22 mouse cellular contexts compared by ENCODE assay signal in genomic region chr9:110915466-110915865, GRCm38 (mm10). TPM values are rescaled to one million over a fixed set of nuclear protein-coding genes. Genes with fewer than 3 reads are reported as not detected.
"Had no signal": no experiment of that assay in that cellular context is flagged by ENCODE, and none has a peak within 500 bp of the region (broad histone marks: within the 10 kb centered on the region; RNA-seq: fewer than 3 reads in every experiment).

No protein-coding gene starts in this region.

- DNase-seq: kidney, adult 18-20 months; kidney, postnatal 14 days; lung, embryonic 14.5 days; lung, postnatal 10 days; lung, postnatal 4 days; right cerebral cortex, postnatal 14 days had no signal

- ATAC-seq: intestine, embryonic 15.5 days; liver, embryonic 12.5 days had no signal

- H3K36me3 ChIP-seq: intestine, embryonic 15.5 days; limb, embryonic 15.5 days; liver, embryonic 12.5 days; midbrain, embryonic 12.5 days had no signal

- H3K27ac ChIP-seq: intestine, embryonic 15.5 days; limb, embryonic 15.5 days; liver, embryonic 12.5 days; midbrain, embryonic 12.5 days; stomach, postnatal 0 days had no signal

- H3K4me1 ChIP-seq: intestine, embryonic 15.5 days; limb, embryonic 15.5 days; liver, embryonic 12.5 days; midbrain, embryonic 12.5 days had no signal

- H3K4me3 ChIP-seq: intestine, embryonic 15.5 days; limb, embryonic 15.5 days; liver, embryonic 12.5 days; megakaryocyte, embryonic 14.5 days; midbrain, embryonic 12.5 days had no signal

- H3K27me3 ChIP-seq: intestine, embryonic 15.5 days; limb, embryonic 15.5 days; liver, embryonic 12.5 days; midbrain, embryonic 12.5 days had no signal

RNA-seq across cellular contexts. Expression of gene Fam240a, which starts 1.2 kb away (rescaled TPM):
- total RNA-seq: layer of hippocampus, adult 8-10 months; layer of hippocampus, postnatal 14 days; left cerebral cortex, adult 18-20 months; left cerebral cortex, postnatal 14 days; midbrain, postnatal 0 days had no signal
- polyA plus RNA-seq: intestine, embryonic 15.5 days; kidney, embryonic 14.5 days; large intestine, adult 2 months; limb, embryonic 11.5 days; limb, embryonic 15.5 days; liver, embryonic 12.5 days; liver, embryonic 16.5 days; lung, embryonic 14.5 days; midbrain, embryonic 12.5 days; midbrain, postnatal 0 days; neural tube, embryonic 14.5 days; stomach, postnatal 0 days had no signal

RNA-seq across cellular contexts. Expression of gene Tdgf1, which starts 30.5 kb away (rescaled TPM):
- total RNA-seq: midbrain, postnatal 0 days had no signal
- polyA plus RNA-seq: intestine, embryonic 15.5 days; kidney, embryonic 14.5 days; large intestine, adult 2 months; limb, embryonic 11.5 days; liver, embryonic 12.5 days; liver, embryonic 16.5 days; lung, embryonic 14.5 days; midbrain, embryonic 12.5 days; midbrain, postnatal 0 days; stomach, postnatal 0 days had no signal

RNA-seq across cellular contexts. Expression of gene Lrrc2, which starts 35.9 kb away (rescaled TPM):
- polyA plus RNA-seq: lung, embryonic 14.5 days; midbrain, embryonic 12.5 days had no signal
